Mouse (Mus musculus): ENCODE measurements around the gene Slc39a10.
"Not testable (repeated sequence)": the region's sequence is repeated elsewhere in the genome, so short reads cannot be mapped to it uniquely, and the experiment has no call there.

- not testable (repeated sequence) for TF ChIP-seq CTCF (IDR thresholded peaks at IDR 0.05; ENCODE audit: low read depth); EP300 (optimal IDR thresholded peaks at IDR 0.05)
Measured at GRCm38 (mm10) chr1:46782227-46782626, 110.4 kb downstream of the Slc39a10 start.
